Mouse (Mus musculus) cortical plate, adult 2 months (tissue): ENCODE measurements around the gene Icam4.

ENCODE experiments used
- CTCF ChIP-seq: fragments of 200-500 bp; IDR thresholded peaks from 2 replicates; pipeline ENCODE4 v1.5.1; 2011; ENCODE audit warnings: mild to moderate bottlenecking, control low read depth, low read length; ENCODE audit not compliant: insufficient read depth; ENCODE audit errors: extremely low read depth
- POLR2A ChIP-seq: fragments of 200-500 bp; IDR thresholded peaks from 2 replicates; pipeline ENCODE4 v1.6.1; 2011; ENCODE audit warnings: mild to moderate bottlenecking, low read length, control low read depth; ENCODE audit not compliant: insufficient read depth; ENCODE audit errors: extremely low read depth

- TF ChIP-seq CTCF: no peak
- no peak for TF ChIP-seq POLR2A
Observed at GRCm38 (mm10) chr9:21027774-21028290, 1.3 kb upstream of the Icam4 start.
